Mouse (Mus musculus): ENCODE results near the gene Slc35a1. TPM values are rescaled to one million over a fixed set of nuclear protein-coding genes. Genes with fewer than 3 reads are reported as not detected.

Slc35a1 gene
- polyA plus RNA-seq, 1 experiment from 2014 or later = 48.7 TPM

- Histone ChIP-seq H3K9me3 (replicated peaks; ENCODE audit: control insufficient read depth, low read length, poor library complexity, severe bottlenecking) (no peaks in the 10 kb centered on the region), H3K4me2 (ENCODE audit: low read length) (no peak overlapping the region), H3K9ac (ENCODE audit: low read depth, low read length) (no peak overlapping the region), H3K4me3 (ENCODE audit: low read depth, low read length) (no peak overlapping the region), H3K4me1 (ENCODE audit: control insufficient read depth, insufficient read depth, low read length) (no peaks in the 10 kb centered on the region), H3K27me3 (ENCODE audit: control insufficient read depth, insufficient read depth, low read depth, low read length) (no peaks in the 10 kb centered on the region), H3K27ac (ENCODE audit: low read length) (no peak overlapping the region), H3K36me3 (ENCODE audit: control insufficient read depth, insufficient read depth, low read length) (peaks cover 27% of the 10 kb centered on the region)
- no peak for ATAC-seq
- 93% methylated on average over 5 of the region's 5 CpGs for WGBS
Measured at GRCm38 (mm10) chr4:34667923-34668322, 19.3 kb downstream of the Slc35a1 start.

GRCm38 (mm10) chr4:34661927-34662326 lies 25.3 kb downstream of the Slc35a1 start:
- WGBS = 84% methylated on average over 6 of the region's 6 CpGs
- ATAC-seq = peak; percentile 32; the same call in 1 of the 2 replicates
- Histone ChIP-seq H3K27ac (ENCODE audit: low read length) (no peak overlapping the region), H3K27me3 (ENCODE audit: control insufficient read depth, insufficient read depth, low read depth, low read length) (no peaks in the 10 kb centered on the region), H3K36me3 (ENCODE audit: control insufficient read depth, insufficient read depth, low read length) (peaks cover 38% of the 10 kb centered on the region), H3K9ac (ENCODE audit: low read depth, low read length) (no peak overlapping the region), H3K4me1 (ENCODE audit: control insufficient read depth, insufficient read depth, low read length) (no peaks in the 10 kb centered on the region), H3K9me3 (replicated peaks; ENCODE audit: control insufficient read depth, low read length, poor library complexity, severe bottlenecking) (no peaks in the 10 kb centered on the region), H3K4me3 (ENCODE audit: low read depth, low read length) (no peak overlapping the region), H3K4me2 (ENCODE audit: low read length) (no peak overlapping the region)

GRCm38 (mm10) chr4:34661514-34661913 lies 25.7 kb downstream of the Slc35a1 start:
- Histone ChIP-seq H3K4me2 (ENCODE audit: low read length) (no peak overlapping the region), H3K4me3 (ENCODE audit: low read depth, low read length) (no peak overlapping the region), H3K36me3 (ENCODE audit: control insufficient read depth, insufficient read depth, low read length) (peaks cover 37% of the 10 kb centered on the region), H3K9ac (ENCODE audit: low read depth, low read length) (no peak overlapping the region), H3K4me1 (ENCODE audit: control insufficient read depth, insufficient read depth, low read length) (no peaks in the 10 kb centered on the region), H3K27ac (ENCODE audit: low read length) (no peak overlapping the region), H3K27me3 (ENCODE audit: control insufficient read depth, insufficient read depth, low read depth, low read length) (no peaks in the 10 kb centered on the region), H3K9me3 (replicated peaks; ENCODE audit: control insufficient read depth, low read length, poor library complexity, severe bottlenecking) (no peaks in the 10 kb centered on the region)
- ATAC-seq = peak; percentile 39; the same call in 1 of the 2 replicates
- WGBS = 96% methylated on average over 2 of the region's 2 CpGs

GRCm38 (mm10) chr4:34659012-34659411 lies 28.2 kb downstream of the Slc35a1 start:
- Histone ChIP-seq H3K36me3 (ENCODE audit: control insufficient read depth, insufficient read depth, low read length) (peaks cover 39% of the 10 kb centered on the region), H3K9me3 (replicated peaks; ENCODE audit: control insufficient read depth, low read length, poor library complexity, severe bottlenecking) (no peaks in the 10 kb centered on the region), H3K9ac (ENCODE audit: low read depth, low read length) (no peak overlapping the region), H3K27me3 (ENCODE audit: control insufficient read depth, insufficient read depth, low read depth, low read length) (no peaks in the 10 kb centered on the region), H3K4me3 (ENCODE audit: low read depth, low read length) (no peak overlapping the region), H3K4me1 (ENCODE audit: control insufficient read depth, insufficient read depth, low read length) (no peaks in the 10 kb centered on the region), H3K4me2 (ENCODE audit: low read length) (no peak overlapping the region), H3K27ac (ENCODE audit: low read length) (no peak overlapping the region)
- 90% methylated on average over 2 of the region's 2 CpGs for WGBS
- no peak for ATAC-seq

- H3K27ac ChIP-seq (ENCODE audit: low read length) = no peak overlapping the region
- H3K4me2 ChIP-seq (ENCODE audit: low read length) = no peak overlapping the region
- peaks cover 32% of the 10 kb centered on the region for H3K36me3 ChIP-seq (ENCODE audit: control insufficient read depth, insufficient read depth, low read length)
- H3K27me3 ChIP-seq (ENCODE audit: control insufficient read depth, insufficient read depth, low read depth, low read length) = no peaks in the 10 kb centered on the region
- H3K4me3 ChIP-seq (ENCODE audit: low read depth, low read length) = no peak overlapping the region
- no peak for ATAC-seq
- H3K9me3 ChIP-seq (replicated peaks; ENCODE audit: control insufficient read depth, low read length, poor library complexity, severe bottlenecking) = no peaks in the 10 kb centered on the region
- 93% methylated on average over 10 of the region's 10 CpGs for WGBS
- H3K4me1 ChIP-seq (ENCODE audit: control insufficient read depth, insufficient read depth, low read length) = no peaks in the 10 kb centered on the region
- H3K9ac ChIP-seq (ENCODE audit: low read depth, low read length) = no peak overlapping the region
Measured at GRCm38 (mm10) chr4:34656101-34656500, 31.1 kb downstream of the Slc35a1 start.

GRCm38 (mm10) chr4:34653179-34653578 lies 34.1 kb downstream of the Slc35a1 start:
- H3K9ac ChIP-seq (ENCODE audit: low read depth, low read length) = no peak overlapping the region
- 94% methylated on average over 7 of the region's 7 CpGs for WGBS
- H3K4me2 ChIP-seq (ENCODE audit: low read length) = no peak overlapping the region
- H3K36me3 ChIP-seq (ENCODE audit: control insufficient read depth, insufficient read depth, low read length) = peaks cover 24% of the 10 kb centered on the region
- no peaks in the 10 kb centered on the region for H3K9me3 ChIP-seq (replicated peaks; ENCODE audit: control insufficient read depth, low read length, poor library complexity, severe bottlenecking)
- H3K4me3 ChIP-seq (ENCODE audit: low read depth, low read length) = no peak overlapping the region
- ATAC-seq = no peak
- no peaks in the 10 kb centered on the region for H3K4me1 ChIP-seq (ENCODE audit: control insufficient read depth, insufficient read depth, low read length)
- H3K27ac ChIP-seq (ENCODE audit: low read length) = no peak overlapping the region
- H3K27me3 ChIP-seq (ENCODE audit: control insufficient read depth, insufficient read depth, low read depth, low read length) = no peaks in the 10 kb centered on the region

GRCm38 (mm10) chr4:34644779-34645178 lies 42.5 kb downstream of the Slc35a1 start:
- Histone ChIP-seq H3K9me3 (replicated peaks; ENCODE audit: control insufficient read depth, low read length, poor library complexity, severe bottlenecking) (no peaks in the 10 kb centered on the region), H3K4me1 (ENCODE audit: control insufficient read depth, insufficient read depth, low read length) (no peaks in the 10 kb centered on the region), H3K27ac (ENCODE audit: low read length) (no peak overlapping the region), H3K36me3 (ENCODE audit: control insufficient read depth, insufficient read depth, low read length) (peaks cover 29% of the 10 kb centered on the region), H3K4me3 (ENCODE audit: low read depth, low read length) (no peak overlapping the region), H3K9ac (ENCODE audit: low read depth, low read length) (no peak overlapping the region), H3K4me2 (ENCODE audit: low read length) (no peak overlapping the region), H3K27me3 (ENCODE audit: control insufficient read depth, insufficient read depth, low read depth, low read length) (no peaks in the 10 kb centered on the region)
- ATAC-seq = no peak

GRCm38 (mm10) chr4:34640731-34641130 lies 46.5 kb downstream of the Slc35a1 start:
- 96% methylated on average over 3 of the region's 3 CpGs for WGBS
- Histone ChIP-seq H3K27ac (ENCODE audit: low read length) (no peak overlapping the region), H3K36me3 (ENCODE audit: control insufficient read depth, insufficient read depth, low read length) (peaks cover 16% of the 10 kb centered on the region), H3K4me2 (ENCODE audit: low read length) (no peak overlapping the region), H3K4me3 (ENCODE audit: low read depth, low read length) (no peak overlapping the region), H3K27me3 (ENCODE audit: control insufficient read depth, insufficient read depth, low read depth, low read length) (no peaks in the 10 kb centered on the region), H3K9ac (ENCODE audit: low read depth, low read length) (no peak overlapping the region), H3K9me3 (replicated peaks; ENCODE audit: control insufficient read depth, low read length, poor library complexity, severe bottlenecking) (no peaks in the 10 kb centered on the region), H3K4me1 (ENCODE audit: control insufficient read depth, insufficient read depth, low read length) (no peaks in the 10 kb centered on the region)
- ATAC-seq = no peak

GRCm38 (mm10) chr4:34639745-34640364 lies 47.4 kb downstream of the Slc35a1 start:
- Histone ChIP-seq H3K4me3 (ENCODE audit: low read depth, low read length) (no peak overlapping the region), H3K4me1 (ENCODE audit: control insufficient read depth, insufficient read depth, low read length) (no peaks in the 10 kb centered on the region), H3K27ac (ENCODE audit: low read length) (no peak overlapping the region), H3K9ac (ENCODE audit: low read depth, low read length) (no peak overlapping the region), H3K36me3 (ENCODE audit: control insufficient read depth, insufficient read depth, low read length) (peaks cover 16% of the 10 kb centered on the region), H3K4me2 (ENCODE audit: low read length) (no peak overlapping the region), H3K27me3 (ENCODE audit: control insufficient read depth, insufficient read depth, low read depth, low read length) (no peaks in the 10 kb centered on the region), H3K9me3 (replicated peaks; ENCODE audit: control insufficient read depth, low read length, poor library complexity, severe bottlenecking) (no peaks in the 10 kb centered on the region)
- WGBS = 88% methylated on average over 5 of the region's 5 CpGs
- ATAC-seq = no peak

All from midbrain, embryonic 16.5 days (tissue).